Mouse (Mus musculus): ENCODE results near the gene Prkca. TPM values are rescaled to one million over a fixed set of nuclear protein-coding genes. Genes with fewer than 3 reads are reported as not detected.

Prkca gene
- polyA plus RNA-seq, 1 experiment from 2014 or later: 9.7 TPM

DNA sequence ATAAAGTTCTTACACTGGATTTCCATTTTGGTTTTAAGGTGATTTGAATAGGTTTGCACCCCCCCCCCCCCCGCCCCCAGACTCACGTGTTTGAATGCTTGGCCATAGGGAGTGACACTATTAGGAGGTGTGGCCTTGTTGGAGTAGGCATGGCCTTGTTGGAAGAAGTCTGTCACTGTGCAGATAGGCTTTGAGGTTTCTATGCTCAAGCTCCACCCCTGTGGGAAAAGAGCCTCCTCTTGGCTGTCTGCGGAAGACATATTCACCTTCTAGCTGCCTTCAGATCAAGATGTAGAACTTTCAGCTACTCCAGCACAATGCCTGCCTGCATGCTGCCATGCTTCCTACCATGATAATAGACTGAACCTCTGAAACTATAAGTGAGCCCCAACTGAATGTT lies 49.9 kb downstream of the Prkca start:
- H3K4me2 ChIP-seq: no peak overlapping the region
- 74% methylated on average over 3 of the region's 3 CpGs for WGBS
- no peak overlapping the region for H3K27ac ChIP-seq
- no peaks in the 10 kb centered on the region for H3K4me1 ChIP-seq
- H3K27me3 ChIP-seq: no peaks in the 10 kb centered on the region
- no peak overlapping the region for H3K4me3 ChIP-seq
- no peaks in the 10 kb centered on the region for H3K36me3 ChIP-seq
- no peaks in the 10 kb centered on the region for H3K9me3 ChIP-seq
- no peak overlapping the region for H3K9ac ChIP-seq
- no peak for ATAC-seq (ENCODE audit: borderline replicate concordance, extremely low read depth, low FRiP score, low TSS enrichment)

DNA sequence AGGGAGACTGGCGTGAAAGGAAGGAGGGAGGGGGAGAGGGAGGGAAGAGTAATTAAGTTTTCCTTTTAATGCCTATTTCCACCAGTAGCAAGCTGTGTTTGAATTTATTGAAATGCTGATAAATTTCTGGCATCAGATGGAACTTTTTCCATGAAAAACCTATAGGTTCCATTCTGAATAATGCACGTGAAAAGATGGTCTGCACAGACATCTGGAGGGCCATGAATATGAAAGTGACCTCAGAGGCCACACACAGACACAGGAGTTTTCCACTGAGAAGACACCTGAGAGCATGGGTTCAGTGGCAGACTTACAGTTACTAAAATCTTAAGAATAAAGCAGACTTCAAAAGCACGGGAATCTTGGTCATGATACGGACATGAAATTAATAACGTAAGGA lies 54.5 kb downstream of the Prkca start:
- no peak overlapping the region for H3K27ac ChIP-seq
- H3K36me3 ChIP-seq: no peaks in the 10 kb centered on the region
- no peak overlapping the region for H3K4me3 ChIP-seq
- ATAC-seq (ENCODE audit: borderline replicate concordance, extremely low read depth, low FRiP score, low TSS enrichment): no peak
- no peak overlapping the region for H3K9ac ChIP-seq
- no peaks in the 10 kb centered on the region for H3K9me3 ChIP-seq
- 87% methylated on average over 5 of the region's 5 CpGs for WGBS
- no peak overlapping the region for H3K4me2 ChIP-seq
- H3K27me3 ChIP-seq: no peaks in the 10 kb centered on the region
- peaks cover 7% of the 10 kb centered on the region for H3K4me1 ChIP-seq

DNA sequence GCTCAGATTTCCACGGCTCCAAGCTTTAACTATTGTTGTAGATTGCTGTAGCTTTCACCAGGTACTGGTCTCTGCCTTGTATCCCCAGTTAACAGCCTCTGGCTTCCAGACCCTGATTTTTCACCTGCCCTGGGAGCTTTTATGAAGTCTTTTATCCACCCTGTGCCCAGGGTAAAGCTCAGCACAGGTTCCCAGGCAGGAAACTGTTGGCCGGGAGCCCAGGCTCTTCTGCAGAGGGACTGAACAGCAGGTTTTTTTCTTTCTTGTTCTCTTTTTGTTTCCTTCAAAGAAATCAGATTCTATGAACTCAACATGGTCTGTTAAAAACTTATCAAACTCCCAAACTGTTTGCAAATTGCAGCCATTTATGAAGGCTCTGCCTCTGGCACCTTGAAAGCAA lies 56.4 kb downstream of the Prkca start:
- Histone ChIP-seq H3K9me3 (no peaks in the 10 kb centered on the region), H3K27ac (no peak overlapping the region), H3K27me3 (no peaks in the 10 kb centered on the region), H3K36me3 (no peaks in the 10 kb centered on the region), H3K4me1 (peaks cover 7% of the 10 kb centered on the region), H3K4me2 (no peak overlapping the region), H3K4me3 (no peak overlapping the region), H3K9ac (no peak overlapping the region)
- no peak for ATAC-seq (ENCODE audit: borderline replicate concordance, extremely low read depth, low FRiP score, low TSS enrichment)
- WGBS: 48% methylated on average over 2 of the region's 2 CpGs

DNA sequence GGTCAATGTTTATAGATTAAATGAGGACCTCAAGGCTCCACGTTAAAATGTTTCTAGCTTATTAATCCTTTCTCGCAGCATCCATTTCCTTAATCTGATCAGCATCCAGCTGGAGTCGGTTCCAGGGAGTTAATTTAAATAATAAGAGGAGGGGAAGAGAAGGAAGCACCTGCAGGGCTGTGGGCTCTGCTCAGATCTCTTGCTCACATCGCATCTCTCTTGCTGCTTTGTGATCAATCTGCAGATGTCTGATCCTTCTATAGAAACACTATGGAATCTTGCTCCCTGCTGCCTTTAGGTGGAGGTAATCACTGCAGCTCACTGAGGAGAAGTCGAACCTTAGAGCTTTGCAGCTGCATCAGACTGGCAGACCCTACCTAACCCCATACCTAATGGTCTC lies 58.7 kb downstream of the Prkca start:
- peaks cover 7% of the 10 kb centered on the region for H3K4me1 ChIP-seq
- ATAC-seq (ENCODE audit: borderline replicate concordance, extremely low read depth, low FRiP score, low TSS enrichment): no peak
- H3K36me3 ChIP-seq: no peaks in the 10 kb centered on the region
- WGBS: 58% methylated on average over 5 of the region's 5 CpGs
- no peak overlapping the region for H3K27ac ChIP-seq
- H3K9me3 ChIP-seq: no peaks in the 10 kb centered on the region
- no peaks in the 10 kb centered on the region for H3K27me3 ChIP-seq
- H3K4me2 ChIP-seq: no peak overlapping the region
- H3K9ac ChIP-seq: no peak overlapping the region
- H3K4me3 ChIP-seq: no peak overlapping the region

DNA sequence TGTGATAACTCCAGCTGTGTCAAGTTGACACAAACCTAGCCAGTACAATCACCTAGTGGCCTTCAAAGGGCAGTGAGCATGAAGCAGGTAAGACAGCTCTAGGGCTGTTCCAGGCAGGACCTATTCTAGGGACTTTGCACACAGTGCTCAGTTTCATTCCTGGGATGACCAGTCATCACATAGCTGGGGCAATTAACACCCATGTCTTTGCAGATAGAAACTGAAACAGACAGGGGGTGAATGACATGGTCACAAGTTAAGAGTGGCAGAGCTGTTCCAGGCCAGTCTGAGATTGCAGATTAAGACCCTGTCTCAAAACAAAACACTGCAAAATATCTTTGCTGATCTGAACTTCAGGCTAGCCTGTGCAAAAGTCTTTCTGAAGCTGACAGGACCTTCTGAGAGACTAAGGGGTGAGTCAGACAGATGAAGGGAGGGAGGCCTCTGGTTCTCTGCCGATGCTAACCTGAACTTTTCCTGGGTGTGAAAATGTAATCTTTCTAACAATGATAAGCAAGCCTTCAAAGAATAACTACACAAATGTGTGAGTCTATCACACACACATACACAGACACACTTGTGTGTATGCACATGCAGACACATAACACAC lies 60.8 kb downstream of the Prkca start:
- no peak overlapping the region for H3K27ac ChIP-seq
- no peak overlapping the region for H3K4me3 ChIP-seq
- WGBS: 59% methylated on average over 1 of the region's 1 CpGs
- H3K36me3 ChIP-seq: no peaks in the 10 kb centered on the region
- H3K9me3 ChIP-seq: no peaks in the 10 kb centered on the region
- peaks cover 7% of the 10 kb centered on the region for H3K4me1 ChIP-seq
- no peak overlapping the region for H3K4me2 ChIP-seq
- H3K9ac ChIP-seq: no peak overlapping the region
- H3K27me3 ChIP-seq: no peaks in the 10 kb centered on the region
- ATAC-seq (ENCODE audit: borderline replicate concordance, extremely low read depth, low FRiP score, low TSS enrichment): no peak

DNA sequence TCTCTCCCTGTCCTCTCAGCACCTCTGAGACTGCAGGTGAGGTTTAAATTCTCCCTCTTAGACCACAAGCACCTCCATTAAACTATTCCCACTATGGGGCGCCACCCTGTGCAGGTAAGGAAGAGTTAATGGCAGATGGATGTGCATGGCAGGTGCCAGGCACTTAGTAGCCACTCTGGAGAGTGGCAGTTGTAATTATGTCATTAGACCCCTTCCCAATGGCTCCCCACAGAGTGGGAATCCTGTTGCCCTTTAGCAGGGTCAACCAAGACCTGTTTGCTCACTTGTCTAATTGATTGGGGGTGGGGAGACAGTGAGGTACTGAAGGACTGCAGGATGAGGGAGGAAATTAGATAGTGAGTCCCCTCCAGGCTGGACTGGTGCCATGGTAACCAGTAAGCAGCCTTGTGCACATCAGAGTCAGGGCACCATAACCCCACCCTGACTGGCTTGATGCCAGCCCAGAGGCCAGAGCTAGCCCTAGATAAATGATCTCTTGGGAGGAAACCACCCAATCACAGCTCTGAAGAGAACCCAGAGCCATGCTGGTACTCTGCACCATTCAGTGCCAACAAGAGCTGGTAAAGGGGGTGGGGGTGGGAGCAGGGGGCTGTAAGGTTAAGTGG lies 63.9 kb downstream of the Prkca start:
- 85% methylated on average over 1 of the region's 1 CpGs for WGBS

DNA sequence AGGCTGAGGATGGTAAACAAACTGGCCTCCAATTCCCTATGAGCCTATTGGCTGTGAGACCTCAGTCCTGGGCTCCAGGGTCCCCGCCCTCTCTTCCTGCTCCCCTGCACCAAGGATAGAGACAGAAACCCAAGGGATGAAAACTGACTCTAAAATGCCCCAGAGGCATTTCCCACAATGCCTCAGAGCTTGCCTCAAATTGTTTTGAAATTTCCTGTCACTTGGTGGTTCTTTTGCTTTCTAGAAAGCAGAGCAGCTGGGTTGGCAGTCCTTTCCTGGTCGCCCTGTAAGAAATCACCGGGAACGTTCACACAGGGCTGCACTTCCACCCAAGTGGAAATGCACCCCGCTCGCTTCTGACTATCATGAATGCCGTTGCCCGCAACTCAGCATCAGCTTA lies 66.6 kb downstream of the Prkca start:
- H3K27ac ChIP-seq: 0 out of 2 replicates have a peak overlapping the region, but pooled peaks have one; percentile 3
- no peak overlapping the region for H3K4me2 ChIP-seq
- H3K27me3 ChIP-seq: no peaks in the 10 kb centered on the region
- peaks cover 22% of the 10 kb centered on the region for H3K4me1 ChIP-seq
- no peak overlapping the region for H3K9ac ChIP-seq
- H3K9me3 ChIP-seq: no peaks in the 10 kb centered on the region
- 0 out of 2 replicates have a peak, but pooled peaks have one; percentile 42 for ATAC-seq (ENCODE audit: borderline replicate concordance, extremely low read depth, low FRiP score, low TSS enrichment)
- H3K36me3 ChIP-seq: no peaks in the 10 kb centered on the region
- 80% methylated on average over 8 of the region's 8 CpGs for WGBS
- H3K4me3 ChIP-seq: no peak overlapping the region

More for the DNA sequence above, 63.9 kb downstream of the Prkca start:
- ATAC-seq (ENCODE audit: borderline replicate concordance, extremely low read depth, low FRiP score, low TSS enrichment): 0 out of 2 replicates have a peak, but pooled peaks have one; percentile 62
- Histone ChIP-seq H3K27me3 (no peaks in the 10 kb centered on the region), H3K4me2 (no peak overlapping the region), H3K4me1 (peaks cover 18% of the 10 kb centered on the region), H3K9me3 (no peaks in the 10 kb centered on the region), H3K4me3 (no peak overlapping the region), H3K27ac (no peak overlapping the region), H3K9ac (no peak overlapping the region), H3K36me3 (no peaks in the 10 kb centered on the region)

DNA sequence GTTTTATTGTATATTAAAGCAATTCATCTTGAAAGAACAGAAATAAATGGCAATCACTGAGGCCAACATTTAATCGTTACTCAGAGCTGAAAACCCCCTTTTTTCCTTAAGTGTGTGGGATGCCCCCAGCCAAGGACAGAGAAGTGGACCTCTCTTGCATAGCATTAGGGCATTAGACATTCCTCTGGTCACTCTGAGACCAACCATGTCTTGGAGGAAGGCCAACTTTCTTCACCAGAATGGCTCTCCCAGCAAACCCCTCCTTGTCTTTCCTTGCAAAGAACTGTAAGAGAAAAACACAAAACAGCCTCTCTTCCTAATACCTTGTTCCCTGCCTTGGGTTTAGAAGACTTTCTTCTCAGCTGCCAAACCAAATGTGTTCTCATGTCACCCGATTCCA lies 67.6 kb downstream of the Prkca start:
- H3K27me3 ChIP-seq: no peaks in the 10 kb centered on the region
- no peak for ATAC-seq (ENCODE audit: borderline replicate concordance, extremely low read depth, low FRiP score, low TSS enrichment)
- no peaks in the 10 kb centered on the region for H3K9me3 ChIP-seq
- H3K27ac ChIP-seq: no peak overlapping the region
- H3K9ac ChIP-seq: no peak overlapping the region
- no peaks in the 10 kb centered on the region for H3K36me3 ChIP-seq
- no peak overlapping the region for H3K4me2 ChIP-seq
- 69% methylated on average over 2 of the region's 2 CpGs for WGBS
- H3K4me3 ChIP-seq: no peak overlapping the region
- H3K4me1 ChIP-seq: peaks cover 27% of the 10 kb centered on the region

DNA sequence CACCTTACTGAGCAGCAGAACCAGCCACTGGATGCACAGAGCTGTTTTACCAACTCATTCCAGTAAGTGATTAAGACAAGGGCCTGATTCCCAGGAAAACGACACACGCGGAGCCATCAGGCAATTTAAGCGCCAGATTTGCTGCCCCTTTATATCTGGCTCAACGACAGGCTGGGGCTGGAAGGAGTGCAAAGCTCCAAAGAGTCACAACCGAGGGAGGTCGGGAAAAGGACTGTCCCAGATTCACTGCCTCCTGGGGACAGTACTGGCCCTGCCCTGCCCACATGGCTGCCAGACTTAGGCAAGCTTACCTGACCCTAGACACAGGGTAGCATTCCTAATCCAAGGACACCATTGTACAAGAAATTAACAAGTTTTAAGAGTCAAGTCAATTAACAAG lies 69.7 kb downstream of the Prkca start:
- peaks cover 38% of the 10 kb centered on the region for H3K4me1 ChIP-seq
- H3K9me3 ChIP-seq: no peaks in the 10 kb centered on the region
- H3K27ac ChIP-seq: no peak overlapping the region
- H3K27me3 ChIP-seq: no peaks in the 10 kb centered on the region
- no peak overlapping the region for H3K4me2 ChIP-seq
- no peak overlapping the region for H3K9ac ChIP-seq
- WGBS: 62% methylated on average over 7 of the region's 7 CpGs
- no peak for ATAC-seq (ENCODE audit: borderline replicate concordance, extremely low read depth, low FRiP score, low TSS enrichment)
- H3K36me3 ChIP-seq: no peaks in the 10 kb centered on the region
- H3K4me3 ChIP-seq: no peak overlapping the region

DNA sequence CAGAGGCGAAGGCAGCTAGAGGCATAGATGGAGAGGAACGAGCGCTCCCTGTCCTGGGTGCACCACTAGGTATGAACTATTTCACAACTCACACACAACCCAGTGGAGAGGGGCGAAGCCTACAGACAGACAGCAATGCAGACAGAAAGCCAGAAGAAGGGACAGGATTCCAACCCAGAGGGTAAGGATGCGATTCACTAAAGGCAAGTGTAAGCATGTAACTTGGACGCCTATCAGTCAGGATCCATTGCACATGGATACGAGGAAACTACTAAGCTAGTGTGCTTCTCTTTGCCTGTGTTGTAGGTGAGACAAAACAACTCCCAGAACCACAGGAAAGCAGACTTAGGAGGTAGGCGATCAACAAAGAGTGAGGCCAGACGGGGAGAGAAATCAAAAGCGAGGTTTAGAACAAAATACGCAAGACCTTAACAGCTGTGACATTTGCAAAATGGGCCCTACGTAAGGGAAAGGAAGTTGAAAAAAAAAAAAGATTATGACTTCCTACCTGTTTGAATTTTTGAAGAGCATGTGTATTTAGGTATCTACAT lies 70.2 kb downstream of the Prkca start:
- Histone ChIP-seq H3K36me3 (no peaks in the 10 kb centered on the region), H3K4me2 (no peak overlapping the region), H3K9ac (no peak overlapping the region), H3K4me3 (no peak overlapping the region), H3K27ac (no peak overlapping the region), H3K4me1 (peaks cover 42% of the 10 kb centered on the region), H3K9me3 (no peaks in the 10 kb centered on the region), H3K27me3 (no peaks in the 10 kb centered on the region)
- WGBS: 88% methylated on average over 12 of the region's 12 CpGs
- ATAC-seq (ENCODE audit: borderline replicate concordance, extremely low read depth, low FRiP score, low TSS enrichment): no peak

DNA sequence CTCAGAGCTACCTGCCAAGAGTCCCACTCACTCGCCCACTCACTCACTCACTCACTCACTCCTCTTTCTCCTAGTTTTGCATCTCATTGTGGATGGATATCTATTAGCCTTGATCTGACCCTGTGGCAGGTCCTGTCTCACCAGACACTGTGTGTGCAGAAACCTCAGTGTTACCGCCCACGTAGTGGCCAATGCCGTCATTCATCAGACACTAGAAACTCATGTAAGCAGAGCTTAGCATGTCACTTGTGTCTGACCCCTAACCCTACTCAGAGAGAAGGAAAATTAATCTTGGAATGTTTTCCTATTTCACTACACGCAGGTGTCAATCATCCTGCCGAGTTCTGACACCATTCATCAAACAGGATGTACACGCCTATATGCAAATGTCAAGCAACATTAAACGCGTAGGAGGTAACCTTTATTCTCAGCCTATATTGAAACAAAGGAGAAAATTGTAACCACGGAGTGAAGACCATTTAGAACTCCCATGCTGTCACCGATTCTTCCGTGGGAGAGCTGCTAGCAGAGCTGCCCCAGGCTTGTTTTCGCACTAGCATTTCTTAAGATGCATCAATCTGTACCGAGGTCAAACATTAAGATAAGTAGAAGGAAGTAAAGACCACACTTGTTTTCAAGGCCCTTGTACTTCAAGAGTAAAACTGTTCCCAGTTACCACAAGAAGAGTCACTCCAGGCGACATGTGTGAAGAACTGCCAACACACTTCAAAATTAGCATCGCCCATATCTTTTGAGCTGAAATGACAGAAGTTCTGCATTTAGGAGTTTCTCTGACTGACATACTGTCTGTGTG lies 70.9 kb downstream of the Prkca start:
- Histone ChIP-seq H3K4me3 (no peak overlapping the region), H3K27me3 (no peaks in the 10 kb centered on the region), H3K4me2 (no peak overlapping the region), H3K27ac (no peak overlapping the region), H3K9ac (no peak overlapping the region), H3K9me3 (no peaks in the 10 kb centered on the region), H3K36me3 (no peaks in the 10 kb centered on the region), H3K4me1 (peaks cover 44% of the 10 kb centered on the region)
- 68% methylated on average over 16 of the region's 16 CpGs for whole genome bisulfite sequencing
- no peak for ATAC-seq (ENCODE audit: borderline replicate concordance, extremely low read depth, low FRiP score, low TSS enrichment)

DNA sequence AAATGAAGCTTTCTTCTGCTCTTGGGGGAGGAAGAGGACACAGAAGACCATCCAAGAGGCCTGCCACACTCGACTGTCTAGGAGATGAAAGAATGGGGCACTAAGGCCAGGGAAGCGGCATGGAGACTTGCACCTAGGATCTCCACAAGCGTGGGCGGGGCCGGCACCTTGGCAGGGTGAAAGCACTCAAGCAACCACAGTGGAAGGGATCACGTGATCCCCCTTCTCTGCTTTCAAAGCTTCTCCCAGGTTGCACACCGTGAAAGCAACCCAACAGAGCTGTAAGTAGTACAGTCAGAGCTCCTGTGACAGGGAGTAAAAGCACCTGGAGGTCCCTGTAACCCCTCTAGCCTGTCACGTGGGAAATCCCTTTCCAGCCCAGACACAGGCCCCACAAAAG lies 72.4 kb downstream of the Prkca start:
- Histone ChIP-seq H3K27ac (0 out of 2 replicates have a peak overlapping the region, but pooled peaks have one; percentile 15), H3K9ac (no peak overlapping the region), H3K36me3 (no peaks in the 10 kb centered on the region), H3K4me1 (peaks cover 42% of the 10 kb centered on the region), H3K27me3 (no peaks in the 10 kb centered on the region), H3K4me3 (no peak overlapping the region), H3K4me2 (no peak overlapping the region), H3K9me3 (no peaks in the 10 kb centered on the region)
- ATAC-seq (ENCODE audit: borderline replicate concordance, extremely low read depth, low FRiP score, low TSS enrichment): peak; percentile 82
- 40% methylated on average over 8 of the region's 8 CpGs for WGBS

All from lung, embryonic 15.5 days (tissue).